Mouse (Mus musculus) lung, adult 18-20 months (tissue): ENCODE measurements at regions not wholly inside any gene's neighbourhood (a gene's known extent, or its start where the extent isn't known, plus 50 kb on each side); places are given as distances from the start of the nearest gene placed in this dataset.
A peak's percentile ranks its signal among the peaks of the same experiment; 100 is the strongest.

Experiments
- DNase-seq, 2 experiments: peaks; one replicate each; pipeline ENCODE4 v3.0.0; 2022; ENCODE audit warnings: mixed read lengths in 2 of 2

- DNase-seq, result no peak
Measured at GRCm38 (mm10) chr13:54285968-54286367, 85.2 kb upstream of the Cplx2 start.

- DNase-seq, result no peak
Measured at GRCm38 (mm10) chr13:54286616-54287015, 84.5 kb upstream of the Cplx2 start.

GRCm38 (mm10) chr13:54290066-54290465 is 81.1 kb upstream of the Cplx2 start:
- DNase-seq, result no peak

GRCm38 (mm10) chr13:54292394-54292793 is 78.8 kb upstream of the Cplx2 start:
- DNase-seq, result no peak

GRCm38 (mm10) chr13:54293006-54293405 is 78.1 kb upstream of the Cplx2 start:
- no peak for DNase-seq

GRCm38 (mm10) chr13:54295475-54296259 is 75.5 kb upstream of the Cplx2 start:
- DNase-seq, result no peak

- no peak for DNase-seq
Measured at GRCm38 (mm10) chr13:54296260-54296555, 74.9 kb upstream of the Cplx2 start.

GRCm38 (mm10) chr13:54298851-54299250 is 72.3 kb upstream of the Cplx2 start:
- DNase-seq, result no peak

- DNase-seq, result no peak
Measured at GRCm38 (mm10) chr13:54299295-54299694, 71.9 kb upstream of the Cplx2 start.

- DNase-seq, result no peak
Measured at GRCm38 (mm10) chr13:54301110-54301509, 70.0 kb upstream of the Cplx2 start.

GRCm38 (mm10) chr13:54301677-54302076 is 69.5 kb upstream of the Cplx2 start:
- DNase-seq, result no peak

GRCm38 (mm10) chr13:54302351-54303070 is 68.6 kb upstream of the Cplx2 start:
- DNase-seq, result peak in 1 of 2 experiments; percentile 23

GRCm38 (mm10) chr13:54303071-54303924 is 67.9 kb upstream of the Cplx2 start:
- DNase-seq, result peak; percentile 84 to 87

- DNase-seq, result no peak
Measured at GRCm38 (mm10) chr13:54304251-54304650, 66.9 kb upstream of the Cplx2 start.

- DNase-seq, result no peak
Measured at GRCm38 (mm10) chr13:54308591-54308990, 62.6 kb upstream of the Cplx2 start.

- no peak for DNase-seq
Measured at GRCm38 (mm10) chr13:54309354-54309753, 61.8 kb upstream of the Cplx2 start.

GRCm38 (mm10) chr13:54310144-54310543 is 61.0 kb upstream of the Cplx2 start:
- no peak for DNase-seq

GRCm38 (mm10) chr13:54311327-54312026 is 59.7 kb upstream of the Cplx2 start:
- DNase-seq, result no peak

GRCm38 (mm10) chr13:54312405-54313185 is 58.6 kb upstream of the Cplx2 start:
- peak; percentile 26 to 49 for DNase-seq

GRCm38 (mm10) chr13:54315333-54315732 is 55.8 kb upstream of the Cplx2 start:
- no peak for DNase-seq

GRCm38 (mm10) chr13:54316907-54317306 is 54.2 kb upstream of the Cplx2 start:
- DNase-seq, result no peak

GRCm38 (mm10) chr13:54318161-54318560 is 53.0 kb upstream of the Cplx2 start:
- no peak for DNase-seq
